Mouse (Mus musculus) forebrain, embryonic 16.5 days (tissue): ENCODE results near the gene Cnn1. TPM values are rescaled to one million over a fixed set of nuclear protein-coding genes. Genes with fewer than 3 reads are reported as not detected.
A peak's percentile ranks its signal among the peaks of the same experiment; 100 is the strongest.

Experiments used
- ATAC-seq: fragments of 200-750 bp; cut with Nextera tagmentation; 2 replicates; pipeline ENCODE4 v1.8.0; 2017; ENCODE audit warnings: mild to moderate bottlenecking, moderate library complexity
- H3K27ac ChIP-seq: fragments of 300-500 bp; sonication (generic); 2 replicates; pipeline ENCODE4 v1.5.1; 2014; ENCODE audit warnings: low read length, control low read depth
- H3K27me3 ChIP-seq: fragments of 300-500 bp; sonication (generic); replicated peaks from 2 replicates; pipeline ENCODE4 v1.6.1; 2014; ENCODE audit warnings: low read length; ENCODE audit not compliant: control insufficient read depth, insufficient read depth
- H3K36me3 ChIP-seq: fragments of 300-500 bp; sonication (generic); 2 replicates; pipeline ENCODE4 v1.6.1; 2014; ENCODE audit not compliant: control insufficient read depth, insufficient read depth
- H3K4me1 ChIP-seq: fragments of 300-500 bp; sonication (generic); replicated peaks from 2 replicates; pipeline ENCODE4 v1.6.1; 2014; ENCODE audit warnings: low read length; ENCODE audit not compliant: control insufficient read depth, insufficient read depth
- H3K4me2 ChIP-seq: fragments of 300-500 bp; sonication (generic); 2 replicates; pipeline ENCODE4 v1.6.1; 2014; ENCODE audit warnings: mild to moderate bottlenecking, low read length, control low read depth
- H3K4me3 ChIP-seq: fragments of 300-500 bp; sonication (generic); replicated peaks from 2 replicates; pipeline ENCODE4 v1.5.1; 2014; ENCODE audit warnings: mild to moderate bottlenecking, low read length, control low read depth
- H3K9ac ChIP-seq: fragments of 300-500 bp; sonication (generic); replicated peaks from 2 replicates; pipeline ENCODE4 v1.6.1; 2014; ENCODE audit warnings: low read depth, low read length, control low read depth
- H3K9me3 ChIP-seq: fragments of 300-500 bp; sonication (generic); 2 replicates; pipeline ENCODE4 v1.6.1; 2016; ENCODE audit warnings: low read length; ENCODE audit not compliant: control insufficient read depth
- WGBS: fragments of 180-500 bp; shearing (Covaris S2); extraction: QIAGEN DNeasy Blood & Tissue Kit; methylation state at CpG from one replicate; pipeline ENCODE4 v1.1.7; 2014; 5-methylcytosine and 5-hydroxymethylcytosine counted together
- polyA plus RNA-seq: library from polyadenylated mRNA; unstranded; fragments of >200 nt; fragmentation: Nextera tagmentation; extraction: Ambion mirVana; gene quantifications from 2 replicates; pipeline ENCODE4 v1.2.1, GENCODE M21; 2015

Gene Cnn1
- polyA plus RNA-seq, result 0.60 and 0.78 TPM in 2 replicates

DNA sequence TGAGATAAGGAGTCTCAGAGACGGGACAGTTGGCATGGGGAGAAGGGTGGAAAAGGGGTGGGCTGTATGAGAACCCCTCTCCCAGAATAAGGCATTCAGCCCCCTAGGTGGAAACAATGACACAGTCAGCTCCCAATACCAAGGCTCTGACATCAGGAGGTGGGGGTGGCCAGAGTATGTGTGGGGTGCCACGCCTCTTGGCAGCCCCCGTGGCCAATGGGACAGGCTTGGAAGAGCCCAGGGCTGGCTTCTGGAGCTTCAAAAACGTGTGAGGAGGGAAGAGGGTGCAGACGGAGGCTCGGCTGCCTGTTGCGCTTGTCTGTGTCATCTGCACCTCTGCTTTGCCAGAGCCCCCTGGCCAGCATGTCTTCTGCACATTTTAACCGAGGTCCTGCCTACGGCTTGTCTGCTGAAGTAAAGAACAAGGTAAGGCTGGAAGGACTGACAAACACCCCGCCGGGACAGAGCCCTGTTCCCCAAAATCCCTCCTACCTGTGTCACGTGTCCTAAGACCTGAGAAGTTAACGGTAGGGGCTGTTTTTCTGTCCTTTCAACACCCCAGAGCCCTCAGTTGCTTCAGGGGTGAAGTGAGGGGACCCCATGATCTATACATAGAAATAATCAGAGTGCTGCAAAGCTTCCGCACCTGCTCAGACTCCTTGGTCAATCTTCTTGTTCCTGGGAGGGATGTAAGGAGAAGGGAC lies at the start of gene Cnn1:
Cnn1 (plus strand) TSS at position 224 of the 704 bp plus-strand sequence.
- WGBS, result 9% methylated on average over 14 of the region's 14 CpGs
- H3K27me3 ChIP-seq, result peaks cover 27% of the 10 kb centered on the region

DNA sequence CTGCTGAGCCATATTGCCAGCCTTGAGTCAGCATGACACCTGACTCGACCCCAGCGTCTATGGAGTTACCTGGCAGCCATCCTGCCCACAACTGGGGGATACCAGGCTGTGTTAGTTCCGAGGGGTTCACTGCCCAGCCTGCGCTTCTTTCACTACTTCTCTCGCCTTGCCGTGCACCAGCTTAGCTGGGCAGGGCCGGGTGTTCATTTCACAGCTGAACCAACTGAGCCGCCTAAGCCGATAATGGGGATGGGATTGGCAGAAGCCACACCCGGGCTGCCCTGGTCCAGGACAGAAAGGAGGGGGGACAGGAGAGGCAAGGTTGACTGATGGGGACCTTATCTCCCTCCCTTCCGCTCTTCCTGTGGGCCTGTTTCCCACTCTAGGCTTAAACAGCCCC lies 49.7 kb upstream of the Cnn1 start:
- ATAC-seq, result no peak

More for the DNA sequence above, at the start of gene Cnn1:
- ATAC-seq, result no peak
- peaks cover 3% of the 10 kb centered on the region; the same call in 1 of the 2 replicates for H3K4me1 ChIP-seq
- H3K4me2 ChIP-seq, result no peak within 1 kb of the TSS
- H3K36me3 ChIP-seq, result no peaks in the 10 kb centered on the region
- no peak within 1 kb of the TSS for H3K27ac ChIP-seq
- no peak within 1 kb of the TSS for H3K9ac ChIP-seq
- H3K9me3 ChIP-seq, result no peaks in the 10 kb centered on the region
- H3K4me3 ChIP-seq, result no peak within 1 kb of the TSS

DNA sequence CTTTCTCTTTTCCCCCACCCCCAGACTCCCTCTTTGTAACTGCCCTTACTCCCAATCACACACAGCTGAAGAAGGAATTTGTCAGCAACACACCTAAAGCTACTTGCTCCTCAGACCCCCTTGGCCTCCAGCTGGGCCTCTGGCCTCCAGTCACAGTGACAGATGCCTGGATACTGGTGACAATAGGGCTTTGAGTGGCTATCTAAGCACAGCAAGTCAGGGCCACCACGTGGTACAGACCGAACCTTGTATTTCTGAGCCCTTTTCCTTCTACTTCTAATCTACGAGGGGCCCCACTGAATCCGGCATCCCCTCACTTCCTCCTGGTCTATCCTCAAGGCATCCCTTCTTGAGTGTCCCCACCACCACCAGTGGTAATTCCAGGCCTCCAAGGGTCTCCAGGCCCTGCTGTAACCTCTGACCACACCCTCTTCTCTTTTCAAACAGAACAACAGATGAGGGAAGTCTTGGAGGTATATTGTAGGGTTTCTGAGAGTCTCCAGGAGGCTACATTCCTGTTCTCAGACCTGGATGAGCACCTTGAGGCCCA lies 49.2 kb upstream of the Cnn1 start:
- no peak for ATAC-seq

More for the DNA sequence above, 49.7 kb upstream of the Cnn1 start:
- Histone ChIP-seq H3K9me3 (no peaks in the 10 kb centered on the region), H3K9ac (peak overlapping the region; percentile 95), H3K27ac (peak overlapping the region; percentile 96), H3K36me3 (no peaks in the 10 kb centered on the region), H3K4me3 (peak overlapping the region; percentile 90), H3K4me1 (peaks cover 35% of the 10 kb centered on the region), H3K27me3 (no peaks in the 10 kb centered on the region), H3K4me2 (peak overlapping the region; percentile 93)
- WGBS, result 38% methylated on average over 11 of the region's 11 CpGs

DNA sequence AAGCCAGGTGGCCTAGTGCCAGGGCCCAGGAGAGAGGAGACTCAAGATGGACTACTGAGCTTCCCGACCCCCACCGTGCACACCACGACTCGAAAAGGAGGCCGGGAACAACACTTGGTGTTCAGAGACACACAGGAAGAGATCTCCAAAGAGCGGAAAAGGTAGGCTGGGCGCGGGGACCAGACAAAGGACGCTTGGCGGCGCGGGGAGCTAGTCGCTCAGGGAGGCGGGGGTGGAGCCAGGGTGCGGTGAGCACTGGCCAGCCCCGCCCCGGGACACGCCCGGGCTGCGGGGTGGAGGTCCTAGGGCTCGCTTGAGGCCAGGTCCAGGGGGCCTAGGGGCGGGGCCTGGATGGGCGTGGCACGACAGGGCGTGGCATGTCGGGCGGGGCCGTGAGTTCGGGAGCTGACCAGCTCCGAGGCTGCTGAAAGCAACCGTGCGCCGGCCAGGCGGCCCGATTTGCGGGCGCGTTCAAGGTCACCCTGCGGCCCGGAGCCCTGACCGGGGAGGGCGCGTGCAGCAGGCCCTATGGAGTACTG lies 48.6 kb upstream of the Cnn1 start:
- Histone ChIP-seq H3K27me3 (no peaks in the 10 kb centered on the region), H3K4me2 (peak overlapping the region; percentile 93), H3K36me3 (no peaks in the 10 kb centered on the region), H3K9ac (peak overlapping the region; percentile 95), H3K4me1 (peaks cover 40% of the 10 kb centered on the region), H3K4me3 (peak overlapping the region; percentile 90), H3K9me3 (no peaks in the 10 kb centered on the region), H3K27ac (peak overlapping the region; percentile 96)
- peak; percentile 13 for ATAC-seq
- WGBS, result under 1% methylated on average over 39 of the region's 43 CpGs

More for the DNA sequence above, 49.2 kb upstream of the Cnn1 start:
- Histone ChIP-seq H3K36me3 (no peaks in the 10 kb centered on the region), H3K4me3 (peak overlapping the region; percentile 90), H3K9ac (peak overlapping the region; percentile 95), H3K4me1 (peaks cover 39% of the 10 kb centered on the region), H3K27ac (peak overlapping the region; percentile 96), H3K9me3 (no peaks in the 10 kb centered on the region), H3K4me2 (peak overlapping the region; percentile 93), H3K27me3 (no peaks in the 10 kb centered on the region)
- 15% methylated on average over 4 of the region's 4 CpGs for WGBS

DNA sequence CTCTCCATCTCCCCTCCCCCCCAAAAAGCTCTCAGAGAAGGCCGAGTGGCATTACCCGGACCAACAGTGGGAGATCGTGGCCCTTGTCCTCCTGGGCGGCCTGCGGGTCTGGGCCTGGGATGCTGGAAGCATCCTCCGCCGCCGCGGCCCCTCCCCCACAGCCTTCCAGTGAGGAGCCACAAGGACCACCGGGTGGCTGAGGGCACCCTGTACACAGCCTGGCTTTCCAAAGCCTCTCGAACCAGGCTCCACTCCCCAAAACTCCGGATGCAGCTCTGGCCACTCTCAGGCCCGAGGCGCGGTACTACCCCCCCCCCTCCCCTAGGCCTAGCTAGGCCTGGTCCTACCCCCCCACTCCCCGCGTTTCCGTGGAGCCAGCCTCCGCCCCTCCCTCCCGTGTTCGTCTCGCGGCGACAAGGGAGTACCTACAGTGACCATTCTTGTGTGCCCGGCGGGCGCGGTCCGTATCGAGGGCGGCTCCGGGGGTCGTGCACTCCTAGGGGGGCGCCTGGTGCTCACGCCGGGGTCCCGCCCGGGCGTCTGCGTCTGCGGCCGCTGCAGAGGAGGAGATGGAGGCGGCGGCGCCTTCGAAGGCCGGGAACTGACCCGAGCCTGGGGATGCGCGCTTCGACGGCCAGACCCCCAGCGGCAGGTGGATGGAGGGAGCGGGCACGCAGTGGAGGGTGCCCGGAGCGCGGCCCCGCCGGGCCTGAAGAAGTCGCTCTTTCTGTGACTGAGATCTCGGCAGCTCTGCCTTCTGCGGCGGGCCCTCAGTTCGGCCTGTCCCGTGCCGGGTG lies 47.7 kb upstream of the Cnn1 start:
- no peaks in the 10 kb centered on the region for H3K9me3 ChIP-seq
- peaks cover 40% of the 10 kb centered on the region for H3K4me1 ChIP-seq
- peak overlapping the region; percentile 93 for H3K4me2 ChIP-seq
- H3K4me3 ChIP-seq, result peak overlapping the region; percentile 90
- H3K27me3 ChIP-seq, result no peaks in the 10 kb centered on the region
- under 1% methylated on average over 59 of the region's 67 CpGs for WGBS
- H3K36me3 ChIP-seq, result no peaks in the 10 kb centered on the region
- peak overlapping the region; percentile 96 for H3K27ac ChIP-seq
- H3K9ac ChIP-seq, result peak overlapping the region; percentile 95
- ATAC-seq, result peak; percentile 25

DNA sequence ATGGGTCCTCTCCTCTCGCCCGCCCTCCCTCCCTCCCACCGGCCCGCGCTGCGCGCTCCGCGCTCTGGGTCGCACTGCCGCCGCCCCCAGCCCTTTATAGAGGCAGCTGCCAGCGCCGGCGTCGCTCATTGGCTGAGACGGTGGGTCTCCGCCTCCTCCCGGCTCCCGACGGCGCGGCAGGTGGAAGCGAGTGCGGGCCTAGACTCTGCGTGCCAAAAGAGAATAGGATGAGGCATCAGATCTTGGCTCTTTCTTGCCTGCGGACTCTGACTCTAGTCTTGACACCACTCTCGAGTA lies 47.1 kb upstream of the Cnn1 start, which contains the start of gene Elavl3:
Elavl3 (minus strand) TSS at position 66 of the 297 bp plus-strand sequence.
- peak within 1 kb of the TSS; percentile 93 for H3K4me2 ChIP-seq
- H3K9ac ChIP-seq, result peak within 1 kb of the TSS; percentile 95
- H3K36me3 ChIP-seq, result peaks cover 2% of the 10 kb centered on the region; the same call in 1 of the 2 replicates
- peak within 1 kb of the TSS; percentile 90 for H3K4me3 ChIP-seq
- ATAC-seq, result peak; percentile 86
- peaks cover 40% of the 10 kb centered on the region for H3K4me1 ChIP-seq
- H3K27me3 ChIP-seq, result no peaks in the 10 kb centered on the region
- under 1% methylated on average over 16 of the region's 28 CpGs for WGBS
- H3K27ac ChIP-seq, result peak within 1 kb of the TSS; percentile 96
- H3K9me3 ChIP-seq, result no peaks in the 10 kb centered on the region

DNA sequence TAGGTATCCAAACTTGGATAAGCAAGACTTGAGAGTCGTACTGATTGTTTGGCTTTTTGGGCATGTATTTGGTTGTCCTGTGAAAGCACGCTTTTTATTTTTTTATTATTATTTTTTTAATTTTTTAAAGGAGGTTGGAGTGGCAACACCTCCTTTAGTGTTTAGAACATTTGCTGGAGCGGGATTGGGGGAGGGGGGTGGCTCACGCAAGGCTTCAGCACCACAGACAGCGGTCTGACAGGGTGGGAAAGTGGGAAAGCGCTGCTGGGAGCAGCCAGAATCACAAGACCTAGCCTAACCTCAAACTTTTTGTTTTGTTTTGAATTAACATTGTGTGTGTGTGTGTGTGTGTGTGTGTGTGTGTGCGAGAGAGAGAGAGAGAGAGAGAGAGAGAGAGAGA lies 45.4 kb upstream of the Cnn1 start:
- no peak for ATAC-seq
- no peak overlapping the region for H3K4me2 ChIP-seq
- H3K27me3 ChIP-seq, result no peaks in the 10 kb centered on the region
- H3K4me1 ChIP-seq, result peaks cover 23% of the 10 kb centered on the region
- H3K36me3 ChIP-seq, result peaks cover 6% of the 10 kb centered on the region; the same call in 1 of the 2 replicates
- H3K9me3 ChIP-seq, result no peaks in the 10 kb centered on the region
- H3K4me3 ChIP-seq, result no peak overlapping the region
- 39% methylated on average over 6 of the region's 7 CpGs for WGBS
- H3K9ac ChIP-seq, result no peak overlapping the region
- H3K27ac ChIP-seq, result no peak overlapping the region

DNA sequence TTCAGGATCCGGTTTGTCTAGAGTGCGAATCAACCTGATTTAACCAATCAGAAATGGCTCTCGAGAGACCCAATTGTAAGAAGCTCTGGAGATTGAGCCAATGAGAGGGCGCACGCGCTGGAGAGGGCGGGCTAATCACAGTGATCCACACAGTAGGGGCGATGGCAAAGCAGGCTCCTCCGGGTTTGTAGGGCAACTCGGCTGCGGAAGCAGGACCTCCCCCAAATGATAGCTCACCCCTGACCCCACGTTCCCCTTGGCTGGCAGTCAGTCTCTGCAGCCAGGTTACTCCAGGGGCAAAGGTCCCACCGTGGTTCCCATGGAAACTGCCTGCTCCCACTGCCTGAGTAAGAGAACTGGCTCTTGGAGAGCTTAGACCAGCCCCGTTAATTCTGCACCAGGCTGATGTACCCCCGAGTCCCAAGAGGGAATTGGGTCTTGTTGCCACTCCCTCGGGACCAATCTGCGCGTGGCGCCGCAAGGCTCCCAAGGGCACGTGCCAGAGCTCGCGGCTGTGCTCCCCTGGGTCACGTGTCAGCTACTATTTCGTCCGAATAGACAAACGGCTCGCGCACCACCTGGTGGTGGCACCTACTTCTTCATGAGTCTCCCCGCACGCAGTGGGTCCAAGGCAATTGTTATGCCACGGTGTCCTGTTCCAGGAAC lies 44.5 kb upstream of the Cnn1 start:
- H3K9me3 ChIP-seq, result no peaks in the 10 kb centered on the region
- 1% methylated on average over 32 of the region's 32 CpGs for WGBS
- no peak overlapping the region for H3K27ac ChIP-seq
- H3K27me3 ChIP-seq, result no peaks in the 10 kb centered on the region
- no peak overlapping the region for H3K9ac ChIP-seq
- H3K4me2 ChIP-seq, result peak overlapping the region; percentile 52
- H3K4me3 ChIP-seq, result peak overlapping the region; percentile 31
- H3K36me3 ChIP-seq, result peaks cover 11% of the 10 kb centered on the region
- ATAC-seq, result peak; percentile 36
- peaks cover 14% of the 10 kb centered on the region for H3K4me1 ChIP-seq
